Mouse (Mus musculus): ENCODE results near the gene Cd200r3. TPM values are rescaled to one million over a fixed set of nuclear protein-coding genes. Genes with fewer than 3 reads are reported as not detected.

Cd200r3 gene
- polyA plus RNA-seq, 1 experiment = not detected

DNA sequence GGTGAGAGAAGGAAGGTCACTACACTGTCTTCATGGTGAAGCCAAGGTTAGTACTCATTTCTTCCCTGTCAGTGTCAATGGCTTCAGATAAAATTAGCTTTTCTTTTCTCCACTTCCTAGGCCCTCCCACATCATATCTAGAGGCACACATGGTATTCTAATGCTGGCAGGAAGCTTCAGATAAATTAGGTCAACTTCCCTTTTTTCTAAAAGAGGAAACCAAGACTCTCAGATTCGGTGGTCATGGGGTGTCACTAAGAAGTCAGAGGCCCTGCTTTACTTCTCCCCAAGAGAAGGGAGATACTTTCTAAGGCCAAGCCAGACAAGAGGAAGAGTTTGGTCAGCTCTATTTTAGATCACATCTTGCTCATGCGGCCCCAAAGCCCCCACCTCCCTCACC, 19.3 kb downstream of the Cd200r3 start:
- Histone ChIP-seq H3K27me3 (ENCODE audit: control insufficient read depth, insufficient read depth, insufficient read length) (no peaks in the 10 kb centered on the region), H3K4me2 (ENCODE audit: low read depth) (no peak overlapping the region), H3K36me3 (ENCODE audit: control insufficient read depth, insufficient read depth) (no peaks in the 10 kb centered on the region), H3K4me3 (no peak overlapping the region), H3K79me2 (ENCODE audit: control insufficient read depth, insufficient read depth) (no peaks in the 10 kb centered on the region), H3ac (ENCODE audit: control insufficient read depth, insufficient read length) (no peak overlapping the region)
- TF ChIP-seq CEBPB (IDR thresholded peaks at IDR 0.05; ENCODE audit: insufficient read depth, poor library complexity, severe bottlenecking) (no peak), POLR2A (IDR thresholded peaks at IDR 0.05; ENCODE audit: insufficient read length, low read depth) (no peak), MAX (IDR thresholded peaks at IDR 0.05; ENCODE audit: low read depth) (no peak), REST (IDR thresholded peaks at IDR 0.05; ENCODE audit: insufficient read depth, insufficient read length) (no peak), E2F4 (IDR thresholded peaks at IDR 0.05; ENCODE audit: insufficient read depth) (no peak), POLR2AphosphoS2 (IDR thresholded peaks at IDR 0.05; ENCODE audit: insufficient read length, low read depth) (no peak), MYOG (IDR thresholded peaks at IDR 0.05; ENCODE audit: control insufficient read depth in 1 of 3, insufficient read depth in 1 of 3, insufficient read length in 2 of 3, low read depth in 2 of 3) (no peak), USF1 (IDR thresholded peaks at IDR 0.05; ENCODE audit: low read depth) (no peak), TCF3 (IDR thresholded peaks at IDR 0.05; ENCODE audit: insufficient read length, low read depth) (no peak), SRF (IDR thresholded peaks at IDR 0.05; ENCODE audit: control insufficient read depth, insufficient read length, low read depth) (no peak), TCF12 (IDR thresholded peaks at IDR 0.05; ENCODE audit: insufficient read depth, poor library complexity, severe bottlenecking) (no peak), MYOD1 (IDR thresholded peaks at IDR 0.05; ENCODE audit: control insufficient read depth in 1 of 3, insufficient read length in 2 of 3, low read depth in 2 of 3) (no peak)

GRCm38 (mm10) chr16:44964526-44965374, 21.3 kb downstream of the Cd200r3 start:
- Histone ChIP-seq H3K79me2 (ENCODE audit: control insufficient read depth, insufficient read depth) (no peaks in the 10 kb centered on the region), H3K4me3 (no peak overlapping the region), H3K36me3 (ENCODE audit: control insufficient read depth, insufficient read depth) (no peaks in the 10 kb centered on the region), H3ac (ENCODE audit: control insufficient read depth, insufficient read length) (no peak overlapping the region), H3K27me3 (ENCODE audit: control insufficient read depth, insufficient read depth, insufficient read length) (no peaks in the 10 kb centered on the region), H3K4me2 (ENCODE audit: low read depth) (no peak overlapping the region)
- TF ChIP-seq MYOD1 (IDR thresholded peaks at IDR 0.05; ENCODE audit: control insufficient read depth in 1 of 3, insufficient read length in 2 of 3, low read depth in 2 of 3) = no peak
- TF ChIP-seq SRF (IDR thresholded peaks at IDR 0.05; ENCODE audit: control insufficient read depth, insufficient read length, low read depth) = no peak
- TF ChIP-seq E2F4 (IDR thresholded peaks at IDR 0.05; ENCODE audit: insufficient read depth) = no peak
- TF ChIP-seq MAX (IDR thresholded peaks at IDR 0.05; ENCODE audit: low read depth) = no peak
- no peak for TF ChIP-seq TCF3 (IDR thresholded peaks at IDR 0.05; ENCODE audit: insufficient read length, low read depth)
- no peak for TF ChIP-seq MYOG (IDR thresholded peaks at IDR 0.05; ENCODE audit: control insufficient read depth in 1 of 3, insufficient read depth in 1 of 3, insufficient read length in 2 of 3, low read depth in 2 of 3)
- no peak for TF ChIP-seq TCF12 (IDR thresholded peaks at IDR 0.05; ENCODE audit: insufficient read depth, poor library complexity, severe bottlenecking)
- TF ChIP-seq REST (IDR thresholded peaks at IDR 0.05; ENCODE audit: insufficient read depth, insufficient read length) = no peak

- Histone ChIP-seq H3K4me3 (no peak overlapping the region), H3K4me2 (ENCODE audit: low read depth) (no peak overlapping the region), H3ac (ENCODE audit: control insufficient read depth, insufficient read length) (no peak overlapping the region), H3K79me2 (ENCODE audit: control insufficient read depth, insufficient read depth) (no peaks in the 10 kb centered on the region), H3K36me3 (ENCODE audit: control insufficient read depth, insufficient read depth) (no peaks in the 10 kb centered on the region), H3K27me3 (ENCODE audit: control insufficient read depth, insufficient read depth, insufficient read length) (no peaks in the 10 kb centered on the region)
- TF ChIP-seq E2F4 (IDR thresholded peaks at IDR 0.05; ENCODE audit: insufficient read depth) (no peak), MYOD1 (IDR thresholded peaks at IDR 0.05; ENCODE audit: control insufficient read depth in 1 of 3, insufficient read length in 2 of 3, low read depth in 2 of 3) (no peak), POLR2AphosphoS2 (IDR thresholded peaks at IDR 0.05; ENCODE audit: insufficient read length, low read depth) (no peak), POLR2A (IDR thresholded peaks at IDR 0.05; ENCODE audit: insufficient read length, low read depth) (no peak), MYOG (IDR thresholded peaks at IDR 0.05; ENCODE audit: control insufficient read depth in 1 of 3, insufficient read depth in 1 of 3, insufficient read length in 2 of 3, low read depth in 2 of 3) (no peak), TCF12 (IDR thresholded peaks at IDR 0.05; ENCODE audit: insufficient read depth, poor library complexity, severe bottlenecking) (no peak), MAX (IDR thresholded peaks at IDR 0.05; ENCODE audit: low read depth) (no peak), CEBPB (IDR thresholded peaks at IDR 0.05; ENCODE audit: insufficient read depth, poor library complexity, severe bottlenecking) (no peak), USF1 (IDR thresholded peaks at IDR 0.05; ENCODE audit: low read depth) (no peak), SRF (IDR thresholded peaks at IDR 0.05; ENCODE audit: control insufficient read depth, insufficient read length, low read depth) (no peak), TCF3 (IDR thresholded peaks at IDR 0.05; ENCODE audit: insufficient read length, low read depth) (no peak), REST (IDR thresholded peaks at IDR 0.05; ENCODE audit: insufficient read depth, insufficient read length) (no peak)
Observed at GRCm38 (mm10) chr16:44965428-44965827, 21.9 kb downstream of the Cd200r3 start.

DNA sequence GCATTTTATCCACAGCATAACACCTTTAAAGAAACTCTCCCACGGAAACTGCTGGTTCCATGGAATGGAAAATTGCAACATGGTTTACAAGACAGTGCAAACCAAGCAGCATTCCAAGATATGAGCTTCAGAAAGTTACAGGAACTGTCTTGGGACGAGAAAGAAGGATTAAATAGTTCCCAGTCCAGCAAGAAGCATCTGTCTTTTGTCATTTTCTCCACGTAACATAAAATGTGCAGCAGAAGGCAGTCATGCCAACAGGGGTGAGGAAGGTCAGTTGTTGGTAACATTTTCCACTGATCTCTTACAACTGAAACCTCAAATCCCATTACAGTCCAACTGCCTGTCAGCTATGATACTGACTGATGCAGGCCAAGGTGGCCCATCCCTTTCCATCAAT, 22.4 kb downstream of the Cd200r3 start:
- Histone ChIP-seq H3K4me3 (no peak overlapping the region), H3ac (ENCODE audit: control insufficient read depth, insufficient read length) (no peak overlapping the region), H3K36me3 (ENCODE audit: control insufficient read depth, insufficient read depth) (no peaks in the 10 kb centered on the region), H3K4me2 (ENCODE audit: low read depth) (no peak overlapping the region), H3K79me2 (ENCODE audit: control insufficient read depth, insufficient read depth) (no peaks in the 10 kb centered on the region), H3K27me3 (ENCODE audit: control insufficient read depth, insufficient read depth, insufficient read length) (no peaks in the 10 kb centered on the region)
- no peak for TF ChIP-seq E2F4 (IDR thresholded peaks at IDR 0.05; ENCODE audit: insufficient read depth)
- no peak for TF ChIP-seq SRF (IDR thresholded peaks at IDR 0.05; ENCODE audit: control insufficient read depth, insufficient read length, low read depth)
- TF ChIP-seq MAX (IDR thresholded peaks at IDR 0.05; ENCODE audit: low read depth) = no peak
- TF ChIP-seq CEBPB (IDR thresholded peaks at IDR 0.05; ENCODE audit: insufficient read depth, poor library complexity, severe bottlenecking) = no peak
- no peak for TF ChIP-seq POLR2A (IDR thresholded peaks at IDR 0.05; ENCODE audit: insufficient read length, low read depth)
- TF ChIP-seq POLR2AphosphoS2 (IDR thresholded peaks at IDR 0.05; ENCODE audit: insufficient read length, low read depth) = no peak
- no peak for TF ChIP-seq MYOG (IDR thresholded peaks at IDR 0.05; ENCODE audit: control insufficient read depth in 1 of 3, insufficient read depth in 1 of 3, insufficient read length in 2 of 3, low read depth in 2 of 3)
- no peak for TF ChIP-seq REST (IDR thresholded peaks at IDR 0.05; ENCODE audit: insufficient read depth, insufficient read length)
- TF ChIP-seq USF1 (IDR thresholded peaks at IDR 0.05; ENCODE audit: low read depth) = no peak
- no peak for TF ChIP-seq TCF3 (IDR thresholded peaks at IDR 0.05; ENCODE audit: insufficient read length, low read depth)
- no peak for TF ChIP-seq TCF12 (IDR thresholded peaks at IDR 0.05; ENCODE audit: insufficient read depth, poor library complexity, severe bottlenecking)
- no peak for TF ChIP-seq MYOD1 (IDR thresholded peaks at IDR 0.05; ENCODE audit: control insufficient read depth in 1 of 3, insufficient read length in 2 of 3, low read depth in 2 of 3)
